Mouse (Mus musculus): Measurements from ENCODE around the gene 4933407L21Rik. TPM values are rescaled to one million over a fixed set of nuclear protein-coding genes. Genes with fewer than 3 reads are reported as not detected.

4933407L21Rik gene
- polyA plus RNA-seq, 1 experiment from 2014 or later, result 0.85 TPM

GRCm38 (mm10) chr1:85929406-85929805, 1.1 kb downstream of the 4933407L21Rik start:
- Histone ChIP-seq H3K27ac (ENCODE audit: low read depth, low read length) (peak overlapping the region; percentile 66; the same call in 1 of the 2 replicates), H3K9me3 (ENCODE audit: control insufficient read depth, low read length) (no peaks in the 10 kb centered on the region), H3K27me3 (ENCODE audit: control insufficient read depth, insufficient read depth, low read length) (no peaks in the 10 kb centered on the region), H3K9ac (ENCODE audit: low read depth, low read length) (no peak overlapping the region), H3K4me1 (ENCODE audit: control insufficient read depth, insufficient read depth, low read length) (peaks cover 30% of the 10 kb centered on the region), H3K4me2 (replicated peaks; ENCODE audit: low read depth, low read length) (no peak overlapping the region), H3K36me3 (ENCODE audit: control insufficient read depth, insufficient read depth, low read length) (no peaks in the 10 kb centered on the region), H3K4me3 (ENCODE audit: low read length) (no peak overlapping the region)
- 80% methylated on average over 6 of the region's 6 CpGs for WGBS
- no peak for ATAC-seq (ENCODE audit: low FRiP score, low TSS enrichment)

DNA sequence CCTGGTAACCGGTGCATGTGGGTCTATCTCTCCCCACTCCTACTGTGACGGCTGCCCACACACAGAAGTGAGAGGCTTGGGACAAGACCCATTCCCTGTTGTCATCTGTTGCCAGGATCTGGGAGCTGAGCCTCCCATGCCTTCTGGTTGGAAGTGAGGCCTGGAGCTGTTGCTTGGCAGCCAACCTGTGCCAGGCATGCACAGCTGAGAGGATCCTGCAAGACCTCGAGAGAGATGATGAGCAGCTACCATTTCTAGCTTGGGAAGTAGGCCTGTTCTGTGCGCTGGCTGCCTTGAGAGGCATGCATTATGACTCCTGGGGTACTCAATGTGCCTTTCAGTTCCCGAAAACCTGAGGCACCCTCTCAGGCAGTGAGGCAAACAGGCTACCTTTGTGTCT, 2.9 kb downstream of the 4933407L21Rik start:
- 81% methylated on average over 5 of the region's 5 CpGs for WGBS
- no peak overlapping the region for H3K9ac ChIP-seq (ENCODE audit: low read depth, low read length)
- no peak overlapping the region for H3K4me3 ChIP-seq (ENCODE audit: low read length)
- no peaks in the 10 kb centered on the region for H3K36me3 ChIP-seq (ENCODE audit: control insufficient read depth, insufficient read depth, low read length)
- no peak overlapping the region for H3K4me2 ChIP-seq (replicated peaks; ENCODE audit: low read depth, low read length)
- peaks cover 37% of the 10 kb centered on the region for H3K4me1 ChIP-seq (ENCODE audit: control insufficient read depth, insufficient read depth, low read length)
- no peak overlapping the region for H3K27ac ChIP-seq (ENCODE audit: low read depth, low read length)
- no peak for ATAC-seq (ENCODE audit: low FRiP score, low TSS enrichment)
- no peaks in the 10 kb centered on the region for H3K9me3 ChIP-seq (ENCODE audit: control insufficient read depth, low read length)
- no peaks in the 10 kb centered on the region for H3K27me3 ChIP-seq (ENCODE audit: control insufficient read depth, insufficient read depth, low read length)

GRCm38 (mm10) chr1:85933226-85933625, 4.9 kb downstream of the 4933407L21Rik start:
- peak overlapping the region; percentile 85 for H3K27ac ChIP-seq (ENCODE audit: low read depth, low read length)

DNA sequence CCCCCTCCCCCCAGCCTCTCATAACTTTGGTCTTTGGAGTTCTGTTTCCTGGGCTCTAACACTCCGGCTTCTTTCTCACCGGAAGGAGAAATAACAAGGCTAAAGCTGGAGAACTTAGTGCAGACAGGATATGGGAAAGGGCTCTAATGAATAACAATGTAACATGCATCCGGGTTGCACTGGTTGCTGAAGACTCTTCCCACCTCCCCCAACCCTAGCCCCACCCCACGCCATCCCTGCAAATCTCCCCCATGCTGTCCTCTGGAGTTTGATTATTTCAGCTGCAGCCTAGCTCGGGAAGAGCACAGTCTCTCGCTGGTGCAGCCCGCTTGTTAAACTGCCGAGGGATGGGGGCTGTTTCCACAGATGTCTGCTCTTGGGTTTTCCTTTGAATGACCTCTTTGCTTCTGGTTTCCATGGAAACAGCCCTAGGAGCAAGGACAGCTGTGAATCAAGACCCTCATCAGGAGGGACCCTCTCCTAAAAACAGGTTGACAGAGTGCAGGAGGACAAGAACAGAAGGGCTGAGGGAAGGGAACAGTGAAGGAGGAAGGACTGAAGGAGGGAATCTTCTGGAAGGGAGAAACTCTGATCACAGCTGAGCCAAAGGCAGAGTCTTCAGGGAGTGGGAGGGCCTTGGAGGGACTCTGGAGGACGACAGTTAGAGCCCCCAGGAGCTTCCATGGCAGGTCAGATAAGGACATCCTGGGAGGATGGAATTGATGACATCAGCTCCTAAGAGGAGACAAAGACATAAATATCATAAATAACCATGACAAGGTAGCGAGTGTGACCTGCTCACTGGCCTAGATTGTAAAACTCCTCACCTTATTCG, 5.6 kb downstream of the 4933407L21Rik start:
- Histone ChIP-seq H3K9me3 (ENCODE audit: control insufficient read depth, low read length) (no peaks in the 10 kb centered on the region), H3K4me2 (replicated peaks; ENCODE audit: low read depth, low read length) (peak overlapping the region; percentile 35), H3K27me3 (ENCODE audit: control insufficient read depth, insufficient read depth, low read length) (no peaks in the 10 kb centered on the region), H3K36me3 (ENCODE audit: control insufficient read depth, insufficient read depth, low read length) (no peaks in the 10 kb centered on the region), H3K9ac (ENCODE audit: low read depth, low read length) (peak overlapping the region; percentile 23; the same call in 1 of the 2 replicates), H3K4me1 (ENCODE audit: control insufficient read depth, insufficient read depth, low read length) (peaks cover 32% of the 10 kb centered on the region), H3K27ac (ENCODE audit: low read depth, low read length) (peak overlapping the region; percentile 85), H3K4me3 (ENCODE audit: low read length) (peak overlapping the region; percentile 4)
- peak; percentile 70 for ATAC-seq (ENCODE audit: low FRiP score, low TSS enrichment)
- WGBS, result 3% methylated on average over 11 of the region's 11 CpGs

More at GRCm38 (mm10) chr1:85933226-85933625, 4.9 kb downstream of the 4933407L21Rik start:
- WGBS, result 8% methylated on average over 7 of the region's 7 CpGs
- Histone ChIP-seq H3K9ac (ENCODE audit: low read depth, low read length) (0 out of 2 replicates have a peak overlapping the region, but pooled peaks have one; percentile 23), H3K9me3 (ENCODE audit: control insufficient read depth, low read length) (no peaks in the 10 kb centered on the region), H3K4me2 (replicated peaks; ENCODE audit: low read depth, low read length) (peak overlapping the region; percentile 35), H3K4me3 (ENCODE audit: low read length) (no peak overlapping the region; the same call in 1 of the 2 replicates), H3K27me3 (ENCODE audit: control insufficient read depth, insufficient read depth, low read length) (no peaks in the 10 kb centered on the region), H3K4me1 (ENCODE audit: control insufficient read depth, insufficient read depth, low read length) (peaks cover 39% of the 10 kb centered on the region), H3K36me3 (ENCODE audit: control insufficient read depth, insufficient read depth, low read length) (no peaks in the 10 kb centered on the region)
- peak; percentile 73 for ATAC-seq (ENCODE audit: low FRiP score, low TSS enrichment)

GRCm38 (mm10) chr1:85934560-85934959, 6.3 kb downstream of the 4933407L21Rik start:
- WGBS, result 12% methylated on average over 7 of the region's 7 CpGs
- no peak overlapping the region for H3K4me2 ChIP-seq (replicated peaks; ENCODE audit: low read depth, low read length)
- H3K9me3 ChIP-seq (ENCODE audit: control insufficient read depth, low read length), result no peaks in the 10 kb centered on the region
- H3K36me3 ChIP-seq (ENCODE audit: control insufficient read depth, insufficient read depth, low read length), result no peaks in the 10 kb centered on the region
- no peaks in the 10 kb centered on the region for H3K27me3 ChIP-seq (ENCODE audit: control insufficient read depth, insufficient read depth, low read length)
- H3K4me1 ChIP-seq (ENCODE audit: control insufficient read depth, insufficient read depth, low read length), result peaks cover 32% of the 10 kb centered on the region
- ATAC-seq (ENCODE audit: low FRiP score, low TSS enrichment), result no peak
- H3K4me3 ChIP-seq (ENCODE audit: low read length), result no peak overlapping the region
- peak overlapping the region; percentile 85 for H3K27ac ChIP-seq (ENCODE audit: low read depth, low read length)
- H3K9ac ChIP-seq (ENCODE audit: low read depth, low read length), result no peak overlapping the region

- WGBS, result 61% methylated on average over 8 of the region's 8 CpGs
Measured at GRCm38 (mm10) chr1:85935148-85935852, 7.0 kb downstream of the 4933407L21Rik start.

GRCm38 (mm10) chr1:85936265-85936664, 8.0 kb downstream of the 4933407L21Rik start:
- Histone ChIP-seq H3K27ac (ENCODE audit: low read depth, low read length) (no peak overlapping the region), H3K27me3 (ENCODE audit: control insufficient read depth, insufficient read depth, low read length) (no peaks in the 10 kb centered on the region), H3K36me3 (ENCODE audit: control insufficient read depth, insufficient read depth, low read length) (no peaks in the 10 kb centered on the region), H3K4me1 (ENCODE audit: control insufficient read depth, insufficient read depth, low read length) (peaks cover 32% of the 10 kb centered on the region), H3K9ac (ENCODE audit: low read depth, low read length) (no peak overlapping the region), H3K9me3 (ENCODE audit: control insufficient read depth, low read length) (no peaks in the 10 kb centered on the region), H3K4me3 (ENCODE audit: low read length) (no peak overlapping the region), H3K4me2 (replicated peaks; ENCODE audit: low read depth, low read length) (no peak overlapping the region)
- WGBS, result 63% methylated on average over 6 of the region's 6 CpGs
- ATAC-seq (ENCODE audit: low FRiP score, low TSS enrichment), result no peak

More at GRCm38 (mm10) chr1:85935148-85935852, 7.0 kb downstream of the 4933407L21Rik start:
- H3K4me2 ChIP-seq (replicated peaks; ENCODE audit: low read depth, low read length), result no peak overlapping the region
- no peaks in the 10 kb centered on the region for H3K9me3 ChIP-seq (ENCODE audit: control insufficient read depth, low read length)
- no peak for ATAC-seq (ENCODE audit: low FRiP score, low TSS enrichment)
- H3K27me3 ChIP-seq (ENCODE audit: control insufficient read depth, insufficient read depth, low read length), result no peaks in the 10 kb centered on the region
- H3K4me3 ChIP-seq (ENCODE audit: low read length), result no peak overlapping the region
- no peak overlapping the region for H3K9ac ChIP-seq (ENCODE audit: low read depth, low read length)
- H3K36me3 ChIP-seq (ENCODE audit: control insufficient read depth, insufficient read depth, low read length), result no peaks in the 10 kb centered on the region
- peak overlapping the region; percentile 85; the same call in 1 of the 2 replicates for H3K27ac ChIP-seq (ENCODE audit: low read depth, low read length)
- peaks cover 32% of the 10 kb centered on the region for H3K4me1 ChIP-seq (ENCODE audit: control insufficient read depth, insufficient read depth, low read length)

- Histone ChIP-seq H3K4me3 (ENCODE audit: low read length) (no peak overlapping the region), H3K27ac (ENCODE audit: low read depth, low read length) (no peak overlapping the region), H3K9me3 (ENCODE audit: control insufficient read depth, low read length) (no peaks in the 10 kb centered on the region), H3K36me3 (ENCODE audit: control insufficient read depth, insufficient read depth, low read length) (no peaks in the 10 kb centered on the region), H3K27me3 (ENCODE audit: control insufficient read depth, insufficient read depth, low read length) (no peaks in the 10 kb centered on the region), H3K9ac (ENCODE audit: low read depth, low read length) (no peak overlapping the region), H3K4me2 (replicated peaks; ENCODE audit: low read depth, low read length) (no peak overlapping the region), H3K4me1 (ENCODE audit: control insufficient read depth, insufficient read depth, low read length) (peaks cover 31% of the 10 kb centered on the region)
- WGBS, result 66% methylated on average over 1 of the region's 1 CpGs
- no peak for ATAC-seq (ENCODE audit: low FRiP score, low TSS enrichment)
Measured at GRCm38 (mm10) chr1:85937323-85937722, 9.0 kb downstream of the 4933407L21Rik start.

DNA sequence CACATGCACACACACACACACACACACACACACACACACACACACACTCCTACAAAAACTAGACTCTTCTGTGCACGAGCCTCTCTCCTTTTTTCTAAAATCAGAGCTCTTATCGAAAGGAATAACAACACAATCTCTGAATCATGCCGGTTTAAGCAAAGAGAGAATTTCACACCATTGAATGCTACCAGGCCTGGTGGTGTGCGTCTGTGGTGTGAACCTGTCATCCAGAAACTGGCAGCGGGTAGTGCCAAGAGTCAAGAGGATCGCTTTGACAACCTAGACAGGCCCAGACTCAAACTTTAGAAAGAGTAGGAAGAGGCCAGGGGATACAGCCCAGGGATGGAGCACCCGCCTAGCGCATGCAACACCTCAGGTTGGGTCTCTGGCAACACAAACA, 14.0 kb downstream of the 4933407L21Rik start:
- no peak for ATAC-seq (ENCODE audit: low FRiP score, low TSS enrichment)
- Histone ChIP-seq H3K27ac (ENCODE audit: low read depth, low read length) (no peak overlapping the region), H3K36me3 (ENCODE audit: control insufficient read depth, insufficient read depth, low read length) (no peaks in the 10 kb centered on the region), H3K9ac (ENCODE audit: low read depth, low read length) (no peak overlapping the region), H3K4me1 (ENCODE audit: control insufficient read depth, insufficient read depth, low read length) (no peaks in the 10 kb centered on the region), H3K27me3 (ENCODE audit: control insufficient read depth, insufficient read depth, low read length) (no peaks in the 10 kb centered on the region), H3K4me3 (ENCODE audit: low read length) (no peak overlapping the region), H3K9me3 (ENCODE audit: control insufficient read depth, low read length) (no peaks in the 10 kb centered on the region; the same call in 1 of the 2 replicates), H3K4me2 (replicated peaks; ENCODE audit: low read depth, low read length) (no peak overlapping the region)
- 85% methylated on average over 8 of the region's 8 CpGs for WGBS

All from kidney, embryonic 14.5 days (tissue).